Mouse (Mus musculus) spleen, postnatal 14 days (tissue): ENCODE data around the gene Runx1.

ENCODE experiments used
- DNase-seq, 2 experiments: peaks; one replicate each; pipeline ENCODE4 v3.0.0; 2021 to 2022; ENCODE audit warnings: low spot score in 2 of 2

The Runx1 gene

GRCm38 (mm10) chr16:92793741-92794140, 32.2 kb downstream of the Runx1 start:
- DNase-seq, result no peak

DNA sequence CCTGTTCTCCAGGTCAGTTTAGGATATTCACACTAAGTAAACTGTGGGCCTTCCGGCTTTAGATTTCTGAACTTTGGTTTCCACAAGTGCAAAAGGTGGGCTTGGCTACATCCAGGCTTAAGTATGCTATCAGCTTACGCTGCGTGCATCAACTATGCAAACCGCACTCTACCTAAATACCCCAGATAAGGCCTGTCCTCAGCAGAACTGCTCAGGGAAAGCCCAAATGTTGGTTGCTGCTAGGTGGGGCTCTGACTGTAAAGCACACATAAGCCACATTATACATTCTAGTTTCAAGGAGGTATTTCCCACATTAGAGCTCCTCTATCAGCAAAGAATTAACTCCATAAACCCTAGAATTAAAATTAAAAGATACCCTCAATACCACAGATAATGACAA, 33.0 kb downstream of the Runx1 start:
- DNase-seq, result no peak

GRCm38 (mm10) chr16:92790601-92791000, 35.3 kb downstream of the Runx1 start:
- no peak for DNase-seq

DNA sequence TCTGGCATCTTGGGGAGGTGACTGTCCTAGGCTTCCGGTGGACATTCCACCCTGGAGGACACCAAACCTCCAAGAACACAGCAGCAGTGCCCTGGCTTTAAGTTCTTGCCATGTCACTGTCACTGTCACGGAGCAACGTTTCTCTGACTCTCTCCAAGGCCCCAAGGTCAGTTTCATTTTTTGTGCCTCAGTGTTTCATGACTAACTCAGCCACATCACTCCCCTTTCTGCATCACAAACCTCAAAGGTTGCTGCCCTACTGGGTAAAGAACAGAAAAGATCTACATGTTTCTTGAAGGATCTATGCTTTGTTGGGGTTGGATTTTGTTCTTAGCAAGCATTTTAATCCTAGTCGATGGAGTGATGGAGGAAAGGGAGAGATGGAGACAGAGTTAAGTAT, 36.1 kb downstream of the Runx1 start:
- DNase-seq, result no peak

DNA sequence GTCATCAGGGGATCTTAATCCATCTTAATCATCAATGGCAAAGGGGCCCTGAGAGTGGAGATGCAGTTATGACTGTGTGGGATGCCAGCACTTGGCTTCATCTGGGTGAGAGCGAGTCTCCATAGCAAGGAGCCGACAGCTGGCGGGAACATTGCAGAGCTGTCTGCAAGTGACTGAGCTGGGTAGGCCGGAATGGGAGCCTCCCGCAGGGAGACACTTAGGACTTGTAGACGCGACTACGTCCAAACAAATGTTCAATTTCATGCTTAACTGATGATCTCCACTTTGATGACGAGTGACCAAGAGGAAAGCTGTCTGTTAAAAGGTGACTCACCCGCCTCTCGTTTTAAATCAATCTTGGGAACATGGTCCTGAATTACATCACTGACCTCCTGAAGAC, 37.5 kb downstream of the Runx1 start:
- DNase-seq, result no peak

DNA sequence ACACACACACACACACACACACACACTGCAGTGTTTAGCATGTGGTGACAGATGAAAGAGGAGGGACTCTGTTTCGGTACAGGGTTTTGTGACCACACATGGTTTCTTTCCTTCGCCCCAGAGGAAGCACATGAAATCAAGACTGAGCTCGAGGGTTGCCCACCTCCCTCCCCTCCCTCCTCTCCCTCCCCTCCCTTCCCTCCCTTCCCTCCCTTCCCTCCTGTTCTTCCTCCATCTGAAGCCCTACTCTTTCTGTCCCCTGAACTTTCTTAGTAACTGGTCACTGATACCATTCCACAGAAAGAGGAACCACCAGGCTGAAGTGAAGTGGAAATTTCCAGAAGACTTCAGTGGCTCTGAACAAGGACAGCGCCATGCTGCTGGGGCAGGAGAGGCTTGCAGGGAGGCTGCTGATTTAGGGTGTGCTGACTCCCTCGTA, 39.0 kb downstream of the Runx1 start:
- DNase-seq, result no peak

- DNase-seq, result no peak
Measured at GRCm38 (mm10) chr16:92786276-92786882, 39.6 kb downstream of the Runx1 start.

- no peak for DNase-seq
Measured at GRCm38 (mm10) chr16:92783651-92784131, 42.3 kb downstream of the Runx1 start.

GRCm38 (mm10) chr16:92782408-92782807, 43.5 kb downstream of the Runx1 start:
- DNase-seq, result no peak

GRCm38 (mm10) chr16:92779896-92780435, 46.0 kb downstream of the Runx1 start:
- DNase-seq, result no peak

DNA sequence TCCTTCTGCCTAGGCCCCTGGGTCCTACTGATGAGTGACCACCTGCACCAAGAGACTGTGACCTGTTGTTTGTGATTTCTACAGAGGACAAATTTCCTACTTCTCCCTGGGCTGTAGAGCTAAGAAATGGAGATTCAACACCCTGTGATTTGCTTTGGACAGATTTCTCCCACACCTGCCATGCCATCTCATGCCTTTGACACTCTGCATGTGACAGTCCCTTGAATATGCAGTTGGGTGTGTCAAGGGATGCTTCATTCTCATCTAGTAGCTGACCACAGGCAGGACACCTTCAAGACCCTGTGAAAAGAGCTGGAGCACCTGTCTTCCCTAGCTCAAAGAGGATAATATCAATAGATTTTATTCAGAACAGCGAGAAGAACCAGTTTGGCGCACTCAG, 46.8 kb downstream of the Runx1 start:
- DNase-seq, result no peak

- DNase-seq, result no peak
Measured at GRCm38 (mm10) chr16:92778096-92778780, 47.7 kb downstream of the Runx1 start.

GRCm38 (mm10) chr16:92767862-92768261, 58.1 kb downstream of the Runx1 start:
- DNase-seq, result no peak

DNA sequence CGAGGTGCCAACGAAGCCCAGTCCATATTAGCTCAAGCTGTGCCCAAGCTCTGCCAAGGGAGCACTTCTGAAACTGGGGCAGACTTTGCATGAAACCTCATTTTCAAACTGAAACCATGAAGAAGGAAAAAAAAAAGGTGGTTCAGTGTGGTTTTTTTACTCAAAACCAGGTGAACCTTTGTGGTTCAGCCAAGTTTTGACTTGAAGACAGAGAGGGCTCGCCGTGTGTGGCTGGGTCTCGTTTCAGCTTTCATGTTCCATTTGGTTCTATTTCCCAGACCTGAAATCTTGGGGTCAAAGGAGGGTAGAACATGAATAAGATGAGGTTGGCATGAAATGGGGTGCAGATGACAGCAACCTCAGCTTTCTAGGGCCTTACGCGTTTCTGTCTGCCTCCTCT, 58.5 kb downstream of the Runx1 start:
- DNase-seq, result no peak

DNA sequence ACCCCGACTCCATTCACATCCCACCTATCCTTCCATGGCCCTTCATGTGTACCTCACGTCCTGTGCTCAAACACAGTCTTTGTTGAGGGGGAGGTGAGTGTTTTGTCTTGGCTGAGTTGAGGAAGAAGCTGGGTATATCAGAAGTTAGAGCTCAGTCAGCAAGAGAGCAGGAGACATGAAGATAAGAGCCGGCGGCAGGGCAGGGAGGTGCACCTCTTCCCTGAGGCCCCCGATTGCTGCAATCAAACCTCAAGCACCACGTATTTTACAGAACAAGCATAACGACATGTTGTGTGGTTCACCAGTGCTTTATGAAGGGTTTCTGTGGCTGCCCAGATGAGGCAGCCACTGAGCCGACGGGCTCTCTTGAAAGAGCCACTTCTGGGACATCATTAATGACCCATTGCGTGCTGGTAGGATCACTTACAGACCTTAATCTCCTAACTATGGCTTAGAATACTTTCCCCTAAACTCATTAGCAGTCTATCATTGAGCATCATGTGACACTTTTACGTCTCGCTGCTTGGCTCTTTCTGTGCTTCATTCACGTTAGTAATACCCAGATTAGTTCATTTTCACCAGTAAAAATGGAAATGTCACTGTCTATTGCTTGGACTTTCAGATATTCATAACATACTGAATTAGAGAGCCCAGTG, 61.1 kb downstream of the Runx1 start:
- DNase-seq, result no peak

- no peak for DNase-seq
Measured at GRCm38 (mm10) chr16:92763666-92764065, 62.3 kb downstream of the Runx1 start.

- no peak for DNase-seq
Measured at GRCm38 (mm10) chr16:92761968-92762521, 63.9 kb downstream of the Runx1 start.

- DNase-seq, result no peak
Measured at GRCm38 (mm10) chr16:92760091-92760490, 65.9 kb downstream of the Runx1 start.

DNA sequence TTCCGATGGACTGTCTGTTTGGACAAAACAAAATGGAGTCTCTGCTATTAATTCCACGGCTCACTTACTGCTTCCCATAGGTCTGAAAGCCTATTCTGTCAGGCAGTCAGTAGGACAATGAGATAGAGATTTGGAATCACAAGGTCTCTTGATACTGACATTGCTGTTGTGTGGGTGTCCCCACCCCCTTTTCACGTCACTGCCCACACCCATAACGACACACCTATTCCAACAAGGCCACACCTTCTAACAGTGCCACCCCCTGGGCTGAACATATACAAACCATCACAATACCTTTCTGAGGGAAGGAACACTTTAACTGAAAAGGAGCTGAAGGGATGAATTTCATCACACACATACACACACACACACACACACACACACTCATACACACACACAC, 68.4 kb downstream of the Runx1 start:
- DNase-seq, result no peak

DNA sequence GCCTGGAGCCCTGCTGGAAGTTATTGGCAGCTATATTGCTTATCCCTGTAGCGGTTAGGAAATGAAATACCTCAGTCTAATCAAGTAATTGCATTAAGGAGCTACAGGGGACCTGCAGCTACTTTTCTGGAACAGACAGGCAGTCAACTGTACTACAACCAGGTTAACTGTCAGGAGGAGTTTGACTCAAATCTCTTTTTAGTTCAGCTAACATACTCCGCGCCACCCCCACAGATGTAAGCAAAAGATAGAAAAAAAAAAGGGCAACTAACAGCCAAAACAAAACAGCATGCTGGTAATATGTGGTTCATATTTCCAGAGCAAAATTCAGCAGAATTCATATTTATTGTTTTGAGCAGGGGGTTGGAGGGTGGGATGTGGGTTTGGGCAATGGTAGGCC, 72.0 kb downstream of the Runx1 start:
- no peak for DNase-seq

GRCm38 (mm10) chr16:92753139-92753538, 72.8 kb downstream of the Runx1 start:
- DNase-seq, result no peak

DNA sequence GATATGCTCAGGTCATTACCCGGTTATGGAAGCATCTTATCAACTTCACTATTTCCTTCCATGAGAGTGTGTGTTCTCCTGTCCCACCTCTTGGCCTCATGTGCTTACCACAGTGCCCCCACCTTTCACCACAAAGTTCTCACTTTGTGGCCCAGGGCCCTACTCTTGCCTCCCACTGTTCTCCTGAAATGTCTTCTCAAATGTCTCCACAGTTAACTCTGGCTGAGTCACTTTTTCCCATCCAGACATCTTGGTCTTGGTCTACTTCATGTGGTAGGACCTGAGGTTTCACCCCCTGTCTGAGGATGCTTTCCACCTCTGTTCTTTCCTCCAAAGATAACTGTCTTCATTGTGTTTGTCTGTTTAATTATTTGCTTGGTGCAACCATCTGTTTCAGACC, 77.7 kb downstream of the Runx1 start:
- DNase-seq, result no peak
